Mouse (Mus musculus): ENCODE results near the gene Pomc. TPM values are rescaled to one million over a fixed set of nuclear protein-coding genes. Genes with fewer than 3 reads are reported as not detected.
A peak's percentile ranks its signal among the peaks of the same experiment; 100 is the strongest.

Gene Pomc
- 9.3 and 12.8 TPM in 2 replicates for polyA plus RNA-seq (2015; fragmentation: Nextera tagmentation; extraction: Ambion mirVana)

DNA sequence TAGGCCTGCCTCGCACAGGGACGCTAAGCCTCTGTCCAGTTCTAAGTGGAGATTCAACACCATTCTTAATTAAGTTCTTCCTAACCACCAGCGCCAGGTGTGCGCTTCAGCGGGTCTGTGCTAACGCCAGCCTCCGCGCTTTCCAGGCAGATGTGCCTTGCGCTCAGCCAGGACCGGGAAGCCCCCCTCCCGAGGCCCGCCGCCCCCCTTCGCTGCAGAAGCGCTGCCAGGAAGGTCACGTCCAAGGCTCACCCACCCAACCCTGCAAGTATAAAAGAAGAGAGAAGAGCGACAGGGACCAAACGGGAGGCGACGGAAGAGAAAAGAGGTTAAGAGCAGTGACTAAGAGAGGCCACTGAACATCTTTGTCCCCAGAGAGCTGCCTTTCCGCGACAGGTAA lies at the start of gene Pomc:
Pomc (plus strand) TSS at position 301 of the 400 bp plus-strand sequence.
- Histone ChIP-seq H3K27me3 (peaks cover 47% of the 10 kb centered on the region), H3K4me2 (replicated peaks) (peak within 1 kb of the TSS; percentile 20; the same call in 1 of the 2 replicates), H3K4me1 (replicated peaks) (peaks cover 10% of the 10 kb centered on the region), H3K9ac (replicated peaks) (no peak within 1 kb of the TSS), H3K36me3 (no peaks in the 10 kb centered on the region), H3K9me3 (no peaks in the 10 kb centered on the region), H3K4me3 (replicated peaks) (no peak within 1 kb of the TSS), H3K27ac (no peak within 1 kb of the TSS)
- WGBS: 20% methylated on average over 22 of the region's 22 CpGs
- ATAC-seq: no peak

DNA sequence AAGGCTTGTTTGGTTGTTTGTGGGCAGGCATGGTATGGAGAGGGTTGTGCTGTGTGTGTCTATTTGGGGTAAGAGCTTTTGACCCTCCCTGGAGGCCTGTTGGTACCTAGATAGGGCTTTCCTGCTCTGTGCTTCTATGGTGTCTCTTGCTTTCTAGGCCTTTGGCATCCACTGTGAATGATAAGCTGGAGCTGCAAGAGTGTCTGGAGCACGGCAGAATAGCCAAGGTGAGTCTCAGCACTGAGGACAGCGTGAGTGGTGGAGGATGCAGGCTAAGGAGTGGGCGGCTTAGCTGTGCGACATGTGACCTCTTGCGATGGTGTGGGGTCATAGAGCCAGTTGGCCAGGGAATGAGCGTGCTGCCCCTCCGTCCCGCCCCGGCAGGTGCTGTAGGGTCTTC lies 49.3 kb upstream of the Pomc start:
- no peak for ATAC-seq
- Histone ChIP-seq H3K9me3 (no peaks in the 10 kb centered on the region), H3K27ac (no peak overlapping the region), H3K9ac (replicated peaks) (no peak overlapping the region), H3K4me3 (replicated peaks) (no peak overlapping the region), H3K4me2 (replicated peaks) (no peak overlapping the region), H3K4me1 (replicated peaks) (no peaks in the 10 kb centered on the region), H3K36me3 (peaks cover 89% of the 10 kb centered on the region), H3K27me3 (no peaks in the 10 kb centered on the region)
- WGBS: 96% methylated on average over 9 of the region's 9 CpGs

DNA sequence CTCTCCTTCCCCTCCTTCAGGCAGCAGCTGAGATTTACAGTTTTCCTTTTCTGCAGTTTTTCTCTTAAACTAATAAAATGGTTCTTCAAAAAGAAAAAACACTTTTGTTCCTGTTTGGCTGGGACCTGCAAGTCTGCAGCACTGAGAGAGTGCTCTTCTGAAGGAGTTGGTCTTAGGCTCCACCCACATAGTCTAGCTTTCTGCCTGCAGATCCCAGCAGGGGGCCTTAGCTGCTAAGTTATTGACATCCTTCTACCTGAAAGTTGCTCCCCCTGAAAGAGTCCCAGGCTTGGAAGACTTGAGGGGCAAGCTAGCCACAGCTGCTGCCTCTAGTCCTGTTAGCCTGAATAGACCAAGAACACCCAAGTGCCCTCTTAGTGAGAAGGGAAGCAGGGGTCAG lies 48.4 kb upstream of the Pomc start:
- Histone ChIP-seq H3K27me3 (no peaks in the 10 kb centered on the region), H3K9ac (replicated peaks) (no peak overlapping the region), H3K4me3 (replicated peaks) (no peak overlapping the region), H3K4me2 (replicated peaks) (no peak overlapping the region), H3K9me3 (no peaks in the 10 kb centered on the region), H3K27ac (no peak overlapping the region), H3K36me3 (peaks cover 88% of the 10 kb centered on the region), H3K4me1 (replicated peaks) (no peaks in the 10 kb centered on the region)
- no peak for ATAC-seq

GRCm38 (mm10) chr12:3907008-3907407 lies 47.7 kb upstream of the Pomc start:
- H3K27me3 ChIP-seq: no peaks in the 10 kb centered on the region
- 90% methylated on average over 4 of the region's 4 CpGs for WGBS
- peaks cover 84% of the 10 kb centered on the region for H3K36me3 ChIP-seq
- H3K9ac ChIP-seq (replicated peaks): no peak overlapping the region
- no peaks in the 10 kb centered on the region for H3K9me3 ChIP-seq
- H3K4me1 ChIP-seq (replicated peaks): no peaks in the 10 kb centered on the region
- H3K27ac ChIP-seq: 0 out of 2 replicates have a peak overlapping the region, but pooled peaks have one; percentile 25
- no peak overlapping the region for H3K4me2 ChIP-seq (replicated peaks)
- H3K4me3 ChIP-seq (replicated peaks): no peak overlapping the region
- no peak for ATAC-seq

DNA sequence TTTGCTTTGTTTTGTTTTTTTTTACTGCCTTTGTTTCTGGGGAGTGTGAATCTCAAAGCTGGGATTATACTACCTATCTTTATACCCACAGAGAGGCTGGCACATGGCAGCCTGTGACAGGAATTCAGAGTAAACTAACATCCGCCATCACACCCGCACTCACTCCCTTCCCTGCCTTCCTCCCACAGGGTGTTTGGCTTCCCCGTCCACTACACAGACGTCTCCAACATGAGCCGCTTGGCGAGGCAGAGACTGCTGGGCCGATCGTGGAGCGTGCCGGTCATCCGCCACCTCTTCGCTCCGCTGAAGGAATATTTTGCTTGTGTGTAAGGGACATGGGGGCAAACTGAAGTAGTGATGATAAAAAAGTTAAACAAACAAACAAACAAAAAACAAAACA lies 47.3 kb upstream of the Pomc start:
- Histone ChIP-seq H3K36me3 (peaks cover 81% of the 10 kb centered on the region), H3K4me1 (replicated peaks) (no peaks in the 10 kb centered on the region), H3K4me2 (replicated peaks) (no peak overlapping the region), H3K4me3 (replicated peaks) (no peak overlapping the region), H3K27me3 (no peaks in the 10 kb centered on the region), H3K9ac (replicated peaks) (no peak overlapping the region), H3K27ac (0 out of 2 replicates have a peak overlapping the region, but pooled peaks have one; percentile 25), H3K9me3 (no peaks in the 10 kb centered on the region)
- 73% methylated on average over 13 of the region's 13 CpGs for WGBS
- ATAC-seq: no peak

DNA sequence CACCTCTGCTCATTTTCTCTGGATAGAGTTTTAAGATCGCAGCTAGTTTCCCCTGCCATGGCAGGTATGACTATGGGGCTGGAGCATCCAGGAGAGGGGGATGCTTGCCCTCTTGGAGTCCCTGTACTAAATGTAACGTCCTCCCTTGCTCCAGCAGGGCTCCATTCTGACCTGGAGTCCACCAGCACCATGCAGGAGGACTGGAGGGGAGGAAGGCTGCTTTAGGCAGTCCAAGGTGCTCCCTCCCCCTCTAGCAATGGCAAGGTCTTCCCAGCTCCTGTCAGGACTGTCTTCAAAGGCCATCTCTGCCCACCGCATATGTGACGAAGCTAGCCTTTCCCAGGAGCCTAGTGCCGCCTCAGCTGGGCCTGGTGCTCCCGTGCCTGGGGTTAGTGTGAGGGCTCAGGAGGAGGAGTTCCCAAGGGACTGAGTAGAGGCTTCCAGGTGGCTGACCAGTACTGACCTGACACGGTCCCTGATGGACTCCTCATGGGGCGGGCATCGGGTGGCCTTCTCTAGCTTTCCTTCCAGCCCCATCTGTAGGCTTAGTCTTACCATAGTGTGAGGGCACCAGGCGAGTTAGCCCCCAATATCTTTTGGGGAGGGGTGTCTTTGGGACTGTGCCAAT lies 44.2 kb upstream of the Pomc start:
- ATAC-seq: peak; percentile 55
- no peak overlapping the region for H3K4me2 ChIP-seq (replicated peaks)
- H3K27me3 ChIP-seq: no peaks in the 10 kb centered on the region
- no peak overlapping the region for H3K9ac ChIP-seq (replicated peaks)
- peaks cover 59% of the 10 kb centered on the region for H3K36me3 ChIP-seq
- no peaks in the 10 kb centered on the region for H3K4me1 ChIP-seq (replicated peaks)
- H3K27ac ChIP-seq: no peak overlapping the region
- 82% methylated on average over 10 of the region's 10 CpGs for WGBS
- H3K9me3 ChIP-seq: no peaks in the 10 kb centered on the region
- H3K4me3 ChIP-seq (replicated peaks): no peak overlapping the region

DNA sequence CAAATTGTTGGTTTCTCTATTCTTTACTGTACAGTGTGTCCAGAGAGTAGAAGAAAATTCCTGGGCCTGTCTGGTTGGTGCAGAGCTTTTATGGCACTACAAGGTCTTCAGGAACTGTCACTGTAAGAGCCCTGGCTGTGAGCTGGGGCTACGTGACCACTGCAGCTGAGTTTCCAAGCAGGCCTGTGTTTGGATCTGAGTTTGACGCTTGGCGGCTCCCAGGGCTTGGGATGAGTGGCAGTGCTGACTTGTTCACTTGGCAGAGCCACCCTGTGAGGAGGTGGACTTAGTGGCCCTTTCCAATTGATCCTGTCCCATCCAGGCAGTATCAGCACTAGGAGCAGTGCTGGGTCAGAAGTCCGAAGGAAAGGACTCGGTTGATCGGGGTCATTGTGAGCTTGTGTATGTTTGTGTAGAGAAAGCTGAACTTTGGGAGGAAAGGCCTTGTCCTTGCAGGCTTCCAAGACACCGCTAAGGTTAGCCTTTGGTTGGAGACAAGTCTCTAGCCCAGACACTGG lies 42.9 kb upstream of the Pomc start:
- Histone ChIP-seq H3K4me2 (replicated peaks) (no peak overlapping the region), H3K9me3 (no peaks in the 10 kb centered on the region), H3K4me1 (replicated peaks) (no peaks in the 10 kb centered on the region), H3K27ac (no peak overlapping the region), H3K4me3 (replicated peaks) (no peak overlapping the region), H3K27me3 (no peaks in the 10 kb centered on the region), H3K36me3 (peaks cover 46% of the 10 kb centered on the region), H3K9ac (replicated peaks) (no peak overlapping the region)
- 96% methylated on average over 7 of the region's 7 CpGs for WGBS
- ATAC-seq: no peak

GRCm38 (mm10) chr12:3915852-3916251 lies 38.9 kb upstream of the Pomc start:
- 92% methylated on average over 3 of the region's 3 CpGs for WGBS
- ATAC-seq: no peak

GRCm38 (mm10) chr12:3917668-3918341 lies 36.9 kb upstream of the Pomc start:
- H3K27ac ChIP-seq: no peak overlapping the region
- 0 out of 2 replicates have a peak overlapping the region, but pooled peaks have one; percentile 13 for H3K4me2 ChIP-seq (replicated peaks)
- peak; percentile 65 for ATAC-seq
- H3K4me3 ChIP-seq (replicated peaks): no peak overlapping the region
- H3K4me1 ChIP-seq (replicated peaks): peaks cover 20% of the 10 kb centered on the region
- no peaks in the 10 kb centered on the region for H3K27me3 ChIP-seq
- no peaks in the 10 kb centered on the region for H3K9me3 ChIP-seq
- 18% methylated on average over 14 of the region's 14 CpGs for WGBS
- no peak overlapping the region for H3K9ac ChIP-seq (replicated peaks)
- peaks cover 6% of the 10 kb centered on the region for H3K36me3 ChIP-seq

More at GRCm38 (mm10) chr12:3915852-3916251, 38.9 kb upstream of the Pomc start:
- no peaks in the 10 kb centered on the region for H3K9me3 ChIP-seq
- H3K4me2 ChIP-seq (replicated peaks): no peak overlapping the region
- no peak overlapping the region for H3K27ac ChIP-seq
- H3K27me3 ChIP-seq: no peaks in the 10 kb centered on the region
- H3K4me3 ChIP-seq (replicated peaks): no peak overlapping the region
- peaks cover 9% of the 10 kb centered on the region for H3K4me1 ChIP-seq (replicated peaks)
- no peak overlapping the region for H3K9ac ChIP-seq (replicated peaks)
- peaks cover 10% of the 10 kb centered on the region for H3K36me3 ChIP-seq

DNA sequence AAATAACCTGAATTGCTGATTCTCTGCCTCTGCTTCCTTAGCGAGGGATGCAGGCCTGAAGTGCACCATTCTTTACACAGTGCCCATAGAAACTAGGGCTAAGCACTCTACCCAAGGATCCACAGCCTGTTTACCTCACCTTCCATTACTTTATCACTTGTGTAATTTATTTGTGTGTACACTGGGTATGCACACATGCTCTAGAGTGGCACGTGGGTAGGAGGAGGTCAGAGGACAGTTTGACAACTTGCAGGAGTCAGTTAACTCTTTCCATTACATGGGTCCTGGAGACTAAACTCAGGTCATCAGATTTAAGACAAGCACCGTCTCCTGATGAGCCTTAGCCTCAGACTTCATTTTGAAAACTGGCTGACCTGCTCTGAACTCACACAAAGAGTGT lies 36.2 kb upstream of the Pomc start:
- Histone ChIP-seq H3K36me3 (peaks cover 6% of the 10 kb centered on the region), H3K27ac (no peak overlapping the region), H3K4me3 (replicated peaks) (no peak overlapping the region), H3K4me1 (replicated peaks) (peaks cover 20% of the 10 kb centered on the region), H3K4me2 (replicated peaks) (no peak overlapping the region), H3K27me3 (no peaks in the 10 kb centered on the region), H3K9ac (replicated peaks) (no peak overlapping the region), H3K9me3 (no peaks in the 10 kb centered on the region)
- ATAC-seq: no peak
- 69% methylated on average over 3 of the region's 3 CpGs for WGBS

- Histone ChIP-seq H3K9me3 (no peaks in the 10 kb centered on the region), H3K4me2 (replicated peaks) (no peak overlapping the region), H3K27ac (no peak overlapping the region), H3K27me3 (no peaks in the 10 kb centered on the region), H3K9ac (replicated peaks) (no peak overlapping the region), H3K4me1 (replicated peaks) (peaks cover 20% of the 10 kb centered on the region), H3K36me3 (peaks cover 4% of the 10 kb centered on the region), H3K4me3 (replicated peaks) (no peak overlapping the region)
- 93% methylated on average over 3 of the region's 3 CpGs for WGBS
- no peak for ATAC-seq
Measured at GRCm38 (mm10) chr12:3919423-3919822, 35.3 kb upstream of the Pomc start.

GRCm38 (mm10) chr12:3926127-3926526 lies 28.6 kb upstream of the Pomc start:
- Histone ChIP-seq H3K4me1 (replicated peaks) (peaks cover 9% of the 10 kb centered on the region), H3K4me3 (replicated peaks) (no peak overlapping the region), H3K9me3 (no peaks in the 10 kb centered on the region), H3K27ac (no peak overlapping the region), H3K36me3 (no peaks in the 10 kb centered on the region), H3K4me2 (replicated peaks) (no peak overlapping the region), H3K27me3 (no peaks in the 10 kb centered on the region), H3K9ac (replicated peaks) (no peak overlapping the region)
- 0% methylated on average over 1 of the region's 1 CpGs for WGBS
- 0 out of 2 replicates have a peak, but pooled peaks have one; percentile 48 for ATAC-seq
